Mouse (Mus musculus): ENCODE results near the gene Cpxm1.
A peak's percentile ranks its signal among the peaks of the same experiment; 100 is the strongest.
"Not testable (repeated sequence)": the region's sequence is repeated elsewhere in the genome, so short reads cannot be mapped to it uniquely, and the experiment has no call there.

The Cpxm1 gene

DNA sequence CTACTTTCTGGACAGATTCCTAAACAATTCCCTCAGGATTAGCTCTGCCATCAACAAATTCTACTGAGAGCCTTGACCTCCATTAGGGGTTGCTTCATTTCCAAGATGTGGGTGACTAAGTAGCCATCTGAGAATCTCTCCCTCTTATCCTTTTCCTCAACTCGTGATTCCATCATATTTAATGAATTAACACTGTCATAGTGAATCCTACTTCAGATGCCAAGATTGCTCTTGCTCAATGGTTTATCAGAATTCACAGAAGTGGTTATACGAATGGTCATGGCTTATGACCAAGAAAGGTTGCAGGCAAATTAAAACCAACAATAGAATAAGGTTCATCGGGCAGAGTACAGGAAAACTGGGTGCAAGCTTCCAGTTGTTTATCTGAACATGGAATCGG lies 4.5 kb upstream of the Cpxm1 start:
- no peak for DNase-seq (ENCODE audit: extremely low spot score)

DNA sequence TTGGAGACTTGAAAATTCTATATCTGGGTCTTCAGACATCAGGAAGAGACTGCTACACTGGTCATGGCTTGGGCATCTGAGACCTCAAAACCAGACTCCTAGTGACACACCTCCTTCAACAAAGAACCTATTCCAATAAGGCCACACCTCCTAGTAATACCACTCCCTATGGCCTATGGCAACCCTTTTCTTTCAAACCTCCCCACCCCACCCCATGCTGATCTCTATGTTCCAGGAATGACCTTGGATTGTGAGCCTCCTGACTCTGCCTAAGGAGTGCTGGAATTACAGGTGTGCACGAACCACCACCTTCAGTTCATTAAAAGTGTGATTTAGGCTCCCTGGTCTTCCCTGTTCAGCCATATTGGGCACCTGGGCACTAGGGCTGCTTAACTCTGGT lies 2.7 kb upstream of the Cpxm1 start:
- DNase-seq (ENCODE audit: extremely low spot score), result no peak

- no peak for DNase-seq (ENCODE audit: extremely low spot score)
These were observed 717 bp upstream of the Cpxm1 start for GRCm38 (mm10) chr2:130398091-130398490.

GRCm38 (mm10) chr2:130395696-130396095 lies 1.7 kb downstream of the Cpxm1 start:
- DNase-seq (ENCODE audit: extremely low spot score), result no peak

DNA sequence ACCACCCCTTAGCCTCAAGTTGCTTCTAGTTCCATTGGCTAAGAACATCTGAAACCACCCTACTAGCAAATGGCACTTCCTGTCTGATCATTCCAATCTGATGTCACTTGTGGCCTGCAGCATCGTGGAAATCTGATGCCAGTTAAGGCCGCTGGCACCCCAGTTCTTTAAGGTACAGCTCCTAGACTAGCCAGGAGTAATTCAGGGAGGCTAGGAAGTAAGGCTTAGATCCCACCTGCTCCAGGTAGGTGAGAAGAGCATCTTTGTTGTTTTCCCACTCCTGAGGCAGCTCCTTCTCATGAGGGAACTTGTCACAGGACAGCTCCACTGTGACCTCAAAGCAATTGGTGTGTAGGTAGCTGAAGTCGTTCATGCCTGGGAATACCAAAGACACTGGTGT lies 4.5 kb downstream of the Cpxm1 start:
- no peak for DNase-seq (ENCODE audit: extremely low spot score)

GRCm38 (mm10) chr2:130390993-130391625 lies 6.3 kb downstream of the Cpxm1 start:
- no peak for DNase-seq (ENCODE audit: extremely low spot score)

DNA sequence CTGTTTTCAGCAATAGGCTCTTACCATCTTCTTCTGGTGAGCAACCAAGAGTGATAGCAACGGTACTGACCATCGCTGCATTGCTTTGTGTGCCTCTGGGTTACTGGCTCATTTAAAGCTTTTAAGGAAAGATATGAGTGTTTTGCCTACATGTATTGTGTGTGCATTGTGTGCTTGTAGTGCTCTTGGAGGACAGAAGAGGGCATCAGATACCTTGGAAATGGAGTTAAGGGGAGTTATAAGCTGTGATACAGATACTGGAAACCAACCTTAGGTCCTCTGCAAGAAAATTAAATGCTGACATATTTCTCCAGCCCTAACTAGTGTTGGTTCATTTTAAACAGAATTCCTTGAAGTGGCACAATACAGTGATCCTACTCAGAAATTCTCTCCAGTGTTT lies 8.6 kb downstream of the Cpxm1 start:
- DNase-seq (ENCODE audit: extremely low spot score), result no peak

GRCm38 (mm10) chr2:130386212-130386611 lies 11.2 kb downstream of the Cpxm1 start:
- DNase-seq (ENCODE audit: extremely low spot score), result no peak

GRCm38 (mm10) chr2:130383895-130384294 lies 13.5 kb downstream of the Cpxm1 start:
- no peak for DNase-seq (ENCODE audit: extremely low spot score)

GRCm38 (mm10) chr2:130383205-130383604 lies 14.2 kb downstream of the Cpxm1 start:
- DNase-seq (ENCODE audit: extremely low spot score), result no peak

DNA sequence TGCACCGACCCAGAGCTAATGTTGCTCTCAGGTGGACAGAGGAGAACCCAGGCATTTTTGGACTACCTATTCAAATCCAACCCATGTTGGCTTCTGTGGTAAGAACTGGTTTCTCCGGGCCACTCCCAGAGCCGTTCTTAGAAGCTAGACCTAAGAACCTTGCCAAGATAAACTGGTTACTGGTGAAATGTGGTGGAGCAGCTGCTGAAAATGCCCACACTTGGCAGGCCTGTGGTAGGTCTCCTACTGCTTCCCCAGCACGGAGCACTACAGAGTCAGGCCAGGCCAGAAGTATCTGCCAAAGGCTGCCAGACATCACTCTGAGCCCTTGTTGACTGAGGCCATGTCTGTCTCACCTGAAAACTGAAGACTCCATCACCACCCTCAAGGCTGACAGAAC lies 22.4 kb downstream of the Cpxm1 start:
- DNase-seq (ENCODE audit: extremely low spot score), result no peak

DNA sequence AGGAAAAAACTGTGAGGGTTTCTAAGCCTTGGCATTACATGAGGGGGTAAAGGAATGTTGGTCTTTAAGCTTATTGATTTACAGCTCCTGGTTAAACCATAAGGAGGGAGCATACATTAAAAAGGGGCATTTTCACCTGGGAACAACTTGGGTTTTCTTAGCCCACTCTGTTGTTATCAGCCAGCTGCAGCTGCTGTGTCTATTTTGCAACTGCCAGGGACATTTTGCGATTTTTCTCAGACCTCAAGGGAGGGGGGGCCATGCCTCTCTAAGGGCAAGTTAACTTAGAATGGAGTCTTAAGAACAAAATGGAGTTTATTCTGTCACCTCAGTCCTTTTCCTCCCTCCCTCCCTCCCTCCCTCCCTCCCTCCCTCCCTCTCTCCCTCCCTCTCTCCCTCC lies 24.3 kb downstream of the Cpxm1 start:
- not testable (repeated sequence) for DNase-seq (ENCODE audit: extremely low spot score)

- no peak for DNase-seq (ENCODE audit: extremely low spot score)
These were observed 30.0 kb downstream of the Cpxm1 start for GRCm38 (mm10) chr2:130367386-130367785.

DNA sequence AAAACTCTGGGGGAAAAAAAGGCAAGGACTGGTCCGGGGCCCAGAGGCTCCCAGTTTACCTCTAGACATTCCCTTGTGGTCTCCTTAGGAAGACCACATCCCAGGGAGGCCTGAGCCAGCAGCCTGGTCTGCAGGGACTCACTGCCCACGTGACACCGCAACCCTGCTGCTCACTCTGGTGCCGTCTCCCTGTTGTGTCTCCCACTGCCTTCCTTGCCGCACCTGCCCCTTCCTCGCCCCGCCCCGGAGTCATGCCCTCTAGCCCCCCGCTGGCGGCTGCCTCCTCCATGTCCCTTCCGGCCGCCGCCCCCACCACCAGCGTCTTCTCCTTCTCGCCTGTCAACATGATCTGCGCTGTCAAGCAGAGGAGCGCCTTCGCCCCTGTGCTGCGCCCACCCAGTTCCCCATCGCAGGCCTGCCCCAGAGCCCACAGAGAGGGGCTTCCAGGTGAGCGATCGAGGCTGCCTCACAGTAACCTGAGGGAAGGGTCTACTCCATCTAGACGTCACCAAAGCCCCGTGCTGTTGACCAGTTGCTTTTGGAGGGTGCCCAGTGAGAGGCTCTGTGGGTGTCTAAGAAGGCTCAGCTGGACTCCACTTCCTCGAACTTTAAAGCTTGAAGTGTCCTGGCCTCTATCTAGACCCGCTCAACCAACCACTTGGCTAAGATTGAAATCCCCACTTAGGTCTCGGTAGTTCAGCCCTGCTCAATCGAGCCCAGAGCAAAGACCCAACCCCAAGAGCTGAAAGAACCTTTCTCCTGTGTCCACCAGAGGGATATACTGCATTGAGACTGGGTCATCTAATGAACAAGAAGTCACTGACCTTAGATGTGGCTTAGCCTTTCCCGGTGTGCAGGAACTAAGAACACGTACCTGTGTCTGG lies 31.9 kb downstream of the Cpxm1 start:
- DNase-seq (ENCODE audit: extremely low spot score), result peak; percentile 23

DNA sequence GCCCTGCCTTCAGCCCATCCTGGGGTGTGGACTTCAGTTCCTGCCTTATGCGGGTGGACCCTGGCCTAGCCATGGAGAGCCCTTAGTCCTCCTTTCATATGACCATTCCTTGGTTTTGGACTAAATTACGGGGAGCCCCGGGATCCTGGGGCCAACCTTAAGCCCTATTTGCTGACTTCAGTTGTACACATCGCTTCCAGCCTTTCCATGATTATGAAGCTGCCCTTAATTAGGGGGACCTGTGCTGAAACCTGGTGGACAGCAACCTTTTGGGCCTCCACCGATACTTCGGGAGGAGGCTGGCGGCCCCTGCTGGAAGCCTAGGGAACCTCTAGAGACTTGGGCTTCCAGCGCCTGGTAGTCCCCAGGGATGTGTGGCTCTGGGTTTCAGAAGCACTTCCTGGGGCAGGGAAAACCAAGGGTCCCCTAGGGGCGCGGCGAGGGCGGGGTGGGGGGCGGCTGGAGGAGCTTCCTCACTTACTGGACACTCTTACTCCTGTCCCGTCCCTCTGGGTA lies 34.8 kb downstream of the Cpxm1 start:
- DNase-seq (ENCODE audit: extremely low spot score), result peak; percentile 62

DNA sequence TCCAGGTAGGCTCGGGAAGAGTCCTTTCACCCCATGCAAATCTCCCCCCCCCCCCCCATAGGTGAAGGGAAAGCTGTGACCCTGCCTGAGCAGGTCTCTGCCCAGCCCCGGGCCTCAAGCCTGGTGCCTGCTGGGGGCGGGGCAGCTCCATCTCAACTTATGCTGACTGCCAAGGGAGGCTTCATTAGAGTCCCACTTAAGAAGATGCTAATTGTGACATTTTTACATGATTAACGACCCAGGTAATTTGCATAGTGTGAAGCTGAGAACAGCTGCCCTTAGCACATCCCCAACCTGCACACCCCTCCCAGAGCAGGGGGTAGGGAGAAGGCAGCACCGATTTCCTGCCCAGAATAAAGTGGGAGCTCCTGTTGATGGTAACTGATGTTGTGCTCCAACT lies 38.5 kb downstream of the Cpxm1 start:
- DNase-seq (ENCODE audit: extremely low spot score), result no peak

GRCm38 (mm10) chr2:130357551-130357950 lies 39.8 kb downstream of the Cpxm1 start:
- DNase-seq (ENCODE audit: extremely low spot score), result no peak

- no peak for DNase-seq (ENCODE audit: extremely low spot score)
These were observed 43.5 kb downstream of the Cpxm1 start for GRCm38 (mm10) chr2:130353889-130354288.

GRCm38 (mm10) chr2:130353411-130353810 lies 44.0 kb downstream of the Cpxm1 start:
- DNase-seq (ENCODE audit: extremely low spot score), result no peak

DNA sequence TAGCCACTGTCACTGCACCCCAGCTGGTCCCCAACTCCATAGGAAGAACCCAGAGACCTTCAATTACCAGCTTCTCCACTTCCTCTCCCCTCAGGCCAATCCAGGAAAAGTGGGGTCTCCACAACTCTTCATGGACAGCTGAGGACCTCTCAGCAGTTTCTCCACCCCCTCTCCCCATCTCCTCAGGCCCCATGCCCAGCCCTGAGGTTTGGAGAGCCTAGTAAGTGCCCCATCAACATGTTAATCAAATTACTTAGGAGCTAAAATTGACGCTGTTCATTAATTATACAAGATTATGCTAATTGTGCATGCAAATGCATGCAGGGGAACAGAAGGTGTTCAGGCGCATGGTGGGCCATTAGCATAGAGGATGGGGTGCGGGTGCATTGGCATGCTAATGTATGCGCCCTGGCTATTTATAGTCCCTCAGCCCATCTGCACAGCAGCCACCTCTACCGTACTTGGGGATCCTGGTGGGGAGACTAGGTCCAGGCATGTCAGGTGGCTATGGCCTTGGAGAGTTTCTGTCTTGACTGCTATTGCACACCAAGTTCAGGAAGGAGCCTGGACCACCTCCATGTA lies 45.5 kb downstream of the Cpxm1 start:
- DNase-seq (ENCODE audit: extremely low spot score), result no peak

GRCm38 (mm10) chr2:130350376-130350775 lies 47.0 kb downstream of the Cpxm1 start:
- no peak for DNase-seq (ENCODE audit: extremely low spot score)

DNA sequence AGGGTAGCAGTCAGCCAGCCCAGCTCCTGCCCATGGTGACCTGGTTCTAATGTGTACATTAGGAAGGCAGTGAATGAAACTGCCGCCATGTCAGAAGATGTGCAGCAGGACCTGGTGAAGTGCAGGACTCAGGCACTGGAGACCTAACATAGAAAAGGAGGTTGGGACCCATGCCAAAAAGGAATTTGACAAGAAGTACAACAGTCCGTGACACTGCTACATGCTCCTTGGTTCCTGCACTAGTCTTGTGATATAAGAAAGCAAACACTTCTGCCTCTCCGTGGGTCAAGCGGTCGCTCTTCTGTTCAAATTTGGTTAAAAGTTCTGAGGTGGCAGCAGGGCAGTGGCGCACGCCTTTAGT lies 56.2 kb downstream of the Cpxm1 start:
- no peak for DNase-seq (ENCODE audit: extremely low spot score)

All from embryo, embryonic 9.5 days (tissue).